Mouse (Mus musculus): ENCODE measurements around the gene Frat1. TPM values are rescaled to one million over a fixed set of nuclear protein-coding genes. Genes with fewer than 3 reads are reported as not detected.

The Frat1 gene
- polyA plus RNA-seq, 1 experiment, result 9.3 TPM

- peaks cover 7% of the 10 kb centered on the region; the same call in 1 of the 2 replicates for H3K4me1 ChIP-seq (ENCODE audit: control insufficient read depth, insufficient read depth, low read length)
- no peak overlapping the region for H3K27ac ChIP-seq (ENCODE audit: insufficient read depth, low read length)
- H3K4me3 ChIP-seq (ENCODE audit: insufficient read depth, low read length), result no peak overlapping the region
- no peak for TF ChIP-seq POLR2A (IDR thresholded peaks at IDR 0.05; ENCODE audit: extremely low read depth, insufficient read depth, low read length)
These were observed 42.5 kb downstream of the Frat1 start for GRCm38 (mm10) chr19:41872285-41872684.

- Histone ChIP-seq H3K27ac (ENCODE audit: insufficient read depth, low read length) (no peak overlapping the region), H3K4me1 (ENCODE audit: control insufficient read depth, insufficient read depth, low read length) (peaks cover 7% of the 10 kb centered on the region; the same call in 1 of the 2 replicates), H3K4me3 (ENCODE audit: insufficient read depth, low read length) (no peak overlapping the region)
- TF ChIP-seq CTCF (IDR thresholded peaks at IDR 0.05; ENCODE audit: extremely low read depth, insufficient read depth, low read length), result no peak
- TF ChIP-seq POLR2A (IDR thresholded peaks at IDR 0.05; ENCODE audit: extremely low read depth, insufficient read depth, low read length), result no peak
These were observed 44.6 kb downstream of the Frat1 start for GRCm38 (mm10) chr19:41874356-41874755.

DNA sequence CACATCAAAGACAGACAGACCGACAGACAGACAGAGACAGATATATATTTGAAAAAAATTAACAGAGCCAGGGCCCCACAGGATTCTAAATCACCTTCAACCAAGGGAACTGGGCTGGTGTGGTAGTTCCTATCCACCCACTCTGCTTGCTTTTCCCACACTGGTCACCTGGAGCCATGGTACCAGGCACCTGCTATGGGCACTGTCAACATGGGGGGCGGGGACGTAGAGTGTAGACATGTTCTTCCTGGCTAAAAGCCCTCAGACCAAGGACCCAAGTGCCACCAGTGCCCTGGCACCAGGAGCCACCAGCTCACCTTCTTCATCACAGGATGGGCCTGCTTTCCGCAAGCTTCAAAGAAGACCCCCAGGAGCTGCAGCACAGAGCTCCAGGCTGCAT is 52.1 kb downstream of the Frat1 start:
- Histone ChIP-seq H3K27ac (ENCODE audit: insufficient read depth, low read length) (no peak overlapping the region), H3K4me1 (ENCODE audit: control insufficient read depth, insufficient read depth, low read length) (no peaks in the 10 kb centered on the region), H3K4me3 (ENCODE audit: insufficient read depth, low read length) (no peak overlapping the region)
- no peak for TF ChIP-seq POLR2A (IDR thresholded peaks at IDR 0.05; ENCODE audit: extremely low read depth, insufficient read depth, low read length)
- TF ChIP-seq CTCF (IDR thresholded peaks at IDR 0.05; ENCODE audit: extremely low read depth, insufficient read depth, low read length), result no peak

Other genes starting within 250 kb of the Frat1 start
- gene Gm340, start 247.6 kb upstream of the Frat1 start, polyA plus RNA-seq (2012; rRNA removed), result 2.4 and 2.5 TPM in 2 replicates
- 20.3 and 29.9 TPM in 2 replicates for gene Slit1, start 86.3 kb upstream of the Frat1 start, polyA plus RNA-seq (2012; rRNA removed)
- 2.7 and 3.0 TPM in 2 replicates for gene Arhgap19, start 27.9 kb upstream of the Frat1 start, polyA plus RNA-seq (2012; rRNA removed)
- gene Frat2, start 18.2 kb downstream of the Frat1 start, polyA plus RNA-seq (2012; rRNA removed), result 5.8 and 6.2 TPM in 2 replicates
- gene Rrp12, start 66.2 kb downstream of the Frat1 start, polyA plus RNA-seq (2012; rRNA removed), result 18.6 and 18.9 TPM in 2 replicates
- gene Pgam1, start 82.0 kb downstream of the Frat1 start, polyA plus RNA-seq (2012; rRNA removed), result 738 and 764 TPM in 2 replicates
- gene Exosc1, start 103.5 kb downstream of the Frat1 start, polyA plus RNA-seq (2012; rRNA removed), result 27.8 and 28.6 TPM in 2 replicates
- 70.0 and 71.7 TPM in 2 replicates for gene Zdhhc16, start 103.5 kb downstream of the Frat1 start, polyA plus RNA-seq (2012; rRNA removed)
- 44.3 and 52.0 TPM in 2 replicates for gene Mms19, start 151.2 kb downstream of the Frat1 start, polyA plus RNA-seq (2012; rRNA removed)
- gene Ubtd1, start 151.8 kb downstream of the Frat1 start, polyA plus RNA-seq (2012; rRNA removed), result 14.9 and 17.4 TPM in 2 replicates
- gene Ankrd2, start 206.0 kb downstream of the Frat1 start, polyA plus RNA-seq (2012; rRNA removed), result 0.33 and 0.45 TPM in 2 replicates
- gene Hoga1, start 215.6 kb downstream of the Frat1 start, polyA plus RNA-seq (2012; rRNA removed), result 1.4 and 1.9 TPM in 2 replicates
- gene 4933411K16Rik, start 222.3 kb downstream of the Frat1 start, polyA plus RNA-seq (2012; rRNA removed), result 0.08 and 0.13 TPM in 2 replicates

Data from cortical plate, adult 2 months (tissue).